Mouse (Mus musculus) CH12.LX (cell line): Measurements from ENCODE around the gene Tef.

Source experiments
- CTCF ChIP-seq, 2 experiments: IDR thresholded peaks in 1 of 2; conservative IDR thresholded peaks in 1 of 2; 2 replicates each; pipeline ENCODE4 v1.5.1; 2011 to 2012; ENCODE audit warnings: low read depth in 2 of 2, low read length in 2 of 2, improper control_type of control experiment in 1 of 2, inconsistent platforms in 1 of 2, mild to moderate bottlenecking in 1 of 2, moderate library complexity in 1 of 2
- EP300 ChIP-seq: IDR thresholded peaks from 2 replicates; pipeline ENCODE4 v1.6.1; 2011; ENCODE audit warnings: low read length, improper control_type of control experiment
- JUN ChIP-seq: IDR thresholded peaks from 2 replicates; pipeline ENCODE4 v1.6.1; 2011; ENCODE audit warnings: low read depth, mild to moderate bottlenecking, low read length, improper control_type of control experiment, moderate library complexity; ENCODE audit not compliant: insufficient read depth
- POLR2AphosphoS2 ChIP-seq: IDR thresholded peaks from 2 replicates; pipeline ENCODE4 v1.6.1; 2011; ENCODE audit warnings: low read depth, low read length, improper control_type of control experiment
- SMC3 ChIP-seq: IDR thresholded peaks from 2 replicates; pipeline ENCODE4 v1.6.1; 2011; ENCODE audit warnings: low read depth, low read length, improper control_type of control experiment
- ZNF384 ChIP-seq: IDR thresholded peaks from 2 replicates; pipeline ENCODE4 v1.6.1; 2012; ENCODE audit warnings: low read depth, low read length, improper control_type of control experiment, inconsistent platforms

GRCm38 (mm10) chr15:81813986-81814705, 11.9 kb downstream of the Tef start:
- TF ChIP-seq CTCF (conservative IDR thresholded peaks at IDR 0.05 in 1 of 2, IDR thresholded peaks at IDR 0.05 in 1 of 2; ENCODE audit: low read depth in 2 of 2, low read length in 2 of 2) (no peak), SMC3 (no peak), EP300 (no peak), POLR2AphosphoS2 (no peak), JUN (no peak), ZNF384 (no peak)
